Mouse (Mus musculus) yolk sac, embryonic 10.5 days (tissue): ENCODE measurements around the gene Grsf1.

Experiments used
- DNase-seq: peaks from one replicate; pipeline ENCODE4 v3.0.0-alpha.2; 2017; ENCODE audit warnings: low spot score

The Grsf1 gene

GRCm38 (mm10) chr5:88629987-88630386, 46.0 kb downstream of the Grsf1 start:
- DNase-seq = no peak

- DNase-seq = no peak
Measured at GRCm38 (mm10) chr5:88629125-88629524, 46.8 kb downstream of the Grsf1 start.

DNA sequence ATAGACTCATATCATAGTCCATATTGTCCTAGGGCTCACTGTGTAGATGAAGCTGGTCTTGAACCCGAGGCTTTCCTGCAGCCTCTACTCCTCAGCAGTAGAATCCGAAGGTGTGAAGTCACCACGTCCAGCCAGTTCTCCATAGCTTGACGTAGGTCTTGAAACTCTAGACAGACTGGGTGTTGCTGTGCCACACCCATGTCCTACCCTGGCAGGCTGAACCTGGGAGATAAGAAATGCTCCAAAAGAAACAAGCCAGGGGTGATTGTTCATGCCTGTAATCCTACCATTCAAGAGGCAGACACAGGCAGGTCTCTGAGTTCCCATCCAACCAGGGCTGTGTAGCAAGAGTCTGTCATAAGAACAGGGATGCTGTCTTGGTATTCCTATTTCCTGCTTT, 48.4 kb downstream of the Grsf1 start:
- no peak for DNase-seq

DNA sequence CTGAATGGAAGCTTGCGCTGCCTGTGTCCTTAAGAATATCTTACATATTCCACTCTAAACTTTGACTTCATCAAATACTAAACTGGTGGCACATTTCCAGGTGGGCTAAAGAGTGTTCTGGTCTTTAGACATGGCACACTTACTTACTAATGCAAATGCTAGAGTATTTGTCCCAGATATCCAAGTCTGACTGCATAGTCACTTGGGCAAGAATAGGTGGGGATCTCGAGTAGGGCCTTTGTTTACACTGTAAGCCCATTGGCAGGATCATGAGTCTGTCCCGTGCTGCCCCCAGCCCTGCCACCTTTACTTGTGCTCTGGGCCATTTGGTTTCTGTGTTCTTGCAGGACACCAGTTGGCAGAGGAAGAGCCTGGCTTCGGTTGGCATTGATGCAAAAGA, 59.0 kb downstream of the Grsf1 start:
- no peak for DNase-seq

- no peak for DNase-seq
Measured at GRCm38 (mm10) chr5:88614129-88614528, 61.8 kb downstream of the Grsf1 start.
